Mouse (Mus musculus): ENCODE data around the gene Mical2. TPM values are rescaled to one million over a fixed set of nuclear protein-coding genes. Genes with fewer than 3 reads are reported as not detected.

Gene Mical2
- polyA plus RNA-seq, 1 experiment, result 6.6 TPM

GRCm38 (mm10) chr7:112200761-112201160 lies 24.9 kb upstream of the Mical2 start:
- no peak for DNase-seq
- no peaks in the 10 kb centered on the region for H3K27me3 ChIP-seq (replicated peaks; ENCODE audit: control insufficient read depth, insufficient read depth, low read length)
- H3K27ac ChIP-seq (ENCODE audit: insufficient read depth, low read depth, low read length), result no peak overlapping the region
- H3K4me1 ChIP-seq (ENCODE audit: control insufficient read depth, insufficient read depth, low read length), result no peaks in the 10 kb centered on the region
- TF ChIP-seq CTCF (conservative IDR thresholded peaks at IDR 0.05; ENCODE audit: insufficient read depth, insufficient read length, low read depth, low read length) (no peak), POLR2A (IDR thresholded peaks at IDR 0.05; ENCODE audit: low read depth, low read length) (no peak)
- H3K4me3 ChIP-seq (ENCODE audit: insufficient read depth, low read depth, low read length), result no peak overlapping the region
- 79% methylated on average over 4 of the region's 4 CpGs for WGBS
- no peaks in the 10 kb centered on the region for H3K36me3 ChIP-seq (ENCODE audit: control insufficient read depth, insufficient read depth, low read length)

GRCm38 (mm10) chr7:112202194-112202593 lies 23.5 kb upstream of the Mical2 start:
- H3K36me3 ChIP-seq (ENCODE audit: control insufficient read depth, insufficient read depth, low read length), result no peaks in the 10 kb centered on the region
- H3K27ac ChIP-seq (ENCODE audit: insufficient read depth, low read depth, low read length), result no peak overlapping the region
- 43% methylated on average over 4 of the region's 4 CpGs for WGBS
- peak; percentile 28 for DNase-seq
- H3K27me3 ChIP-seq (replicated peaks; ENCODE audit: control insufficient read depth, insufficient read depth, low read length), result no peaks in the 10 kb centered on the region
- no peak overlapping the region for H3K4me3 ChIP-seq (ENCODE audit: insufficient read depth, low read depth, low read length)
- TF ChIP-seq POLR2A (IDR thresholded peaks at IDR 0.05; ENCODE audit: low read depth, low read length) (no peak), CTCF (conservative IDR thresholded peaks at IDR 0.05; ENCODE audit: insufficient read depth, insufficient read length, low read depth, low read length) (no peak)
- H3K4me1 ChIP-seq (ENCODE audit: control insufficient read depth, insufficient read depth, low read length), result no peaks in the 10 kb centered on the region

GRCm38 (mm10) chr7:112202843-112203242 lies 22.8 kb upstream of the Mical2 start:
- H3K27me3 ChIP-seq (replicated peaks; ENCODE audit: control insufficient read depth, insufficient read depth, low read length), result no peaks in the 10 kb centered on the region
- H3K27ac ChIP-seq (ENCODE audit: insufficient read depth, low read depth, low read length), result no peak overlapping the region
- no peak for DNase-seq
- 72% methylated on average over 5 of the region's 5 CpGs for WGBS
- TF ChIP-seq POLR2A (IDR thresholded peaks at IDR 0.05; ENCODE audit: low read depth, low read length) (no peak), CTCF (conservative IDR thresholded peaks at IDR 0.05; ENCODE audit: insufficient read depth, insufficient read length, low read depth, low read length) (no peak)
- no peaks in the 10 kb centered on the region for H3K36me3 ChIP-seq (ENCODE audit: control insufficient read depth, insufficient read depth, low read length)
- no peaks in the 10 kb centered on the region for H3K4me1 ChIP-seq (ENCODE audit: control insufficient read depth, insufficient read depth, low read length)
- H3K4me3 ChIP-seq (ENCODE audit: insufficient read depth, low read depth, low read length), result no peak overlapping the region

GRCm38 (mm10) chr7:112203937-112204336 lies 21.7 kb upstream of the Mical2 start:
- no peak overlapping the region for H3K4me3 ChIP-seq (ENCODE audit: insufficient read depth, low read depth, low read length)
- TF ChIP-seq CTCF (conservative IDR thresholded peaks at IDR 0.05; ENCODE audit: insufficient read depth, insufficient read length, low read depth, low read length) (no peak), POLR2A (IDR thresholded peaks at IDR 0.05; ENCODE audit: low read depth, low read length) (no peak)
- DNase-seq, result no peak
- WGBS, result 51% methylated on average over 5 of the region's 5 CpGs
- no peaks in the 10 kb centered on the region for H3K27me3 ChIP-seq (replicated peaks; ENCODE audit: control insufficient read depth, insufficient read depth, low read length)
- no peaks in the 10 kb centered on the region for H3K36me3 ChIP-seq (ENCODE audit: control insufficient read depth, insufficient read depth, low read length)
- no peak overlapping the region for H3K27ac ChIP-seq (ENCODE audit: insufficient read depth, low read depth, low read length)
- no peaks in the 10 kb centered on the region; the same call in 1 of the 2 replicates for H3K4me1 ChIP-seq (ENCODE audit: control insufficient read depth, insufficient read depth, low read length)

GRCm38 (mm10) chr7:112204380-112204963 lies 21.2 kb upstream of the Mical2 start:
- TF ChIP-seq POLR2A (IDR thresholded peaks at IDR 0.05; ENCODE audit: low read depth, low read length) (no peak), CTCF (conservative IDR thresholded peaks at IDR 0.05; ENCODE audit: insufficient read depth, insufficient read length, low read depth, low read length) (no peak)
- Histone ChIP-seq H3K27ac (ENCODE audit: insufficient read depth, low read depth, low read length) (peak overlapping the region; percentile 47; the same call in 1 of the 2 replicates), H3K4me3 (ENCODE audit: insufficient read depth, low read depth, low read length) (no peak overlapping the region), H3K36me3 (ENCODE audit: control insufficient read depth, insufficient read depth, low read length) (no peaks in the 10 kb centered on the region), H3K27me3 (replicated peaks; ENCODE audit: control insufficient read depth, insufficient read depth, low read length) (no peaks in the 10 kb centered on the region), H3K4me1 (ENCODE audit: control insufficient read depth, insufficient read depth, low read length) (no peaks in the 10 kb centered on the region; the same call in 1 of the 2 replicates)
- DNase-seq, result peak; percentile 16
- 19% methylated on average over 6 of the region's 6 CpGs for WGBS

GRCm38 (mm10) chr7:112205513-112205912 lies 20.1 kb upstream of the Mical2 start:
- H3K27me3 ChIP-seq (replicated peaks; ENCODE audit: control insufficient read depth, insufficient read depth, low read length), result no peaks in the 10 kb centered on the region
- no peak overlapping the region for H3K4me3 ChIP-seq (ENCODE audit: insufficient read depth, low read depth, low read length)
- DNase-seq, result no peak
- H3K4me1 ChIP-seq (ENCODE audit: control insufficient read depth, insufficient read depth, low read length), result no peaks in the 10 kb centered on the region; the same call in 1 of the 2 replicates
- no peak for TF ChIP-seq POLR2A (IDR thresholded peaks at IDR 0.05; ENCODE audit: low read depth, low read length)
- no peak for TF ChIP-seq CTCF (conservative IDR thresholded peaks at IDR 0.05; ENCODE audit: insufficient read depth, insufficient read length, low read depth, low read length)
- no peaks in the 10 kb centered on the region for H3K36me3 ChIP-seq (ENCODE audit: control insufficient read depth, insufficient read depth, low read length)
- H3K27ac ChIP-seq (ENCODE audit: insufficient read depth, low read depth, low read length), result no peak overlapping the region
- WGBS, result 96% methylated on average over 6 of the region's 6 CpGs

- no peak for TF ChIP-seq POLR2A (IDR thresholded peaks at IDR 0.05; ENCODE audit: low read depth, low read length)
- no peak; the same call in 1 of the 2 replicates for TF ChIP-seq CTCF (conservative IDR thresholded peaks at IDR 0.05; ENCODE audit: insufficient read depth, insufficient read length, low read depth, low read length)
- Histone ChIP-seq H3K27ac (ENCODE audit: insufficient read depth, low read depth, low read length) (no peak overlapping the region), H3K4me1 (ENCODE audit: control insufficient read depth, insufficient read depth, low read length) (no peaks in the 10 kb centered on the region; the same call in 1 of the 2 replicates), H3K36me3 (ENCODE audit: control insufficient read depth, insufficient read depth, low read length) (no peaks in the 10 kb centered on the region), H3K27me3 (replicated peaks; ENCODE audit: control insufficient read depth, insufficient read depth, low read length) (no peaks in the 10 kb centered on the region), H3K4me3 (ENCODE audit: insufficient read depth, low read depth, low read length) (no peak overlapping the region)
- DNase-seq, result no peak
- WGBS, result 95% methylated on average over 6 of the region's 6 CpGs
Observed at GRCm38 (mm10) chr7:112207717-112208116, 17.9 kb upstream of the Mical2 start.
